Mouse (Mus musculus): ENCODE data around the gene 1300017J02Rik.

Gene 1300017J02Rik

DNA sequence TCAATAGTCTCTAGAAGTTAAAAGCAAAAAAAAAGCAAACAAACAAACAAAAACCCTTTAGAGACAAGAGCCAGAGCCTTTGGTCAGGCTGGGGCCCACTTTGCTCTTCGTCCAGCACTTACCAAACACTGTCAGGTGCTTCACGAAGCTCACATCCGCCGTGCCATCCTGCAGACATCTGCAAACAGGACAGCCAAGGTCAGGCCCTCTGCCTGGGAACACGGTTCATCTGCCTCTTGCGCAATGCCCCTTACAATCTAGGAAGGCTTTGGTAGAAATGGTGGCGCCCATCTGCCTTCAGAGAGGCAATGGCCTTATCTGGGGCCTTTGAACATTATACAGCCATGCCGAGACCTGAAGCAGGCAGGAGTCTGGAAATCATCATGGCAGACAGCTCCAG is 30.1 kb downstream of the 1300017J02Rik start:
- DNase-seq (ENCODE audit: low spot score in 2 of 2), result no peak

DNA sequence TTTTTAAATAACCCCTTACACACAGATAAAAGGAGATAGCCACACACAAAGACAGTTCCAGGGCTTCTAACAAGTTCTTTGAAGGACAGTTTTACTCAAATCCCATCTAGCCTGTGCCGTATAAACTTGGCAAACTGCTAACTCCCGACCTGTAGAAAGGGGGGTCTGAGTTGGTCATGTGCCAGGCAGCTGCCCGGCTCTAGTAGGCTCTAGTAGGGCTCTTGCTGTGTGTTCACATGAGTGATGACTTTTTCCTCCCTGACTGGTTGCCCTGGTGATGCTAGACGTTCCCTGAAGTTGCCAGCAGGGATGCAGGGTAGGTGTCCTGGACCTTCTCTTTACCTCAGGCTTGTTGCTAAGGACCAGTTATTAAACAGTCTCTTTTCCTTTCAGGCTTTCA is 33.8 kb downstream of the 1300017J02Rik start:
- DNase-seq (ENCODE audit: low spot score in 2 of 2), result peak in 1 of 2 experiments; percentile 8

DNA sequence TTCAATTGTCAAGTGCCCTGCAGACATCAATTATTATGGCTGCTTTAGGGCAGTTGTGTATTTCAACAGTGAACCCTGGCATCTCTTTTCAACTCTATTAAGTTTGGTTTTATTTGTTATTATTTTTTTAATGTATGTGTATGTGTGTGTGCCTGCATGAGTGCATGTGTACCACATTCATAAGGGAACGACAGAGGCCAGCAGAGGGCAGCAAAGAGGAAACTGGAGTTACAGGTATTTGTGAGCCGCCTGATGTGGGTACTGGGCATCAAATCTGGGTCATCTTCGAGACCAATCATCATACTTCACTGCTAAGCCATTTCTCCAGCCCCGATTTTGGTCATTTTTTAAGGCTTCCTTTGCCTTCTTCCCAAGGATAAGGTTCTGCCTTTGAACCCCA is 39.1 kb downstream of the 1300017J02Rik start:
- DNase-seq (ENCODE audit: low spot score in 2 of 2), result no peak

DNA sequence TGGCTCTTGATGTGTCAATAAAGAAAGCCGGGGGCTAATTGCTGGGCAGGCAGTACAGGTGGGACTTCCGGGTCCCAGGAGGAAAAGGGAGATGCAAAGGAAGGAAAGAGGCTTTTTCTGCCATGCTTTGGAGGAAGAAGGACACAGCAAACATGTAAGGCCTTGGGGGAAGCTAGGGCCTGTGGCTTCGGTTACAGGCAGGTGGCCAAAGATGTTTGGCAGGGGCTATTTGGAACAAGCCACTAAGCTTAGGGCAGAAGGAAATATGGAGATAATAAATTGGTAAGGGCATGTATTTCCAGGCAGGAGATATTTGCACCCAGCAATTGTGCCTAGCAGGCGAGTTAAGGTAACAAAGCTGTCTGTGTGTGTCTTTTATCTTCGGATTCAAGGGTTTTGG is 52.0 kb downstream of the 1300017J02Rik start:
- peak in 1 of 2 experiments; percentile 58 for DNase-seq (ENCODE audit: low spot score in 2 of 2)

DNA sequence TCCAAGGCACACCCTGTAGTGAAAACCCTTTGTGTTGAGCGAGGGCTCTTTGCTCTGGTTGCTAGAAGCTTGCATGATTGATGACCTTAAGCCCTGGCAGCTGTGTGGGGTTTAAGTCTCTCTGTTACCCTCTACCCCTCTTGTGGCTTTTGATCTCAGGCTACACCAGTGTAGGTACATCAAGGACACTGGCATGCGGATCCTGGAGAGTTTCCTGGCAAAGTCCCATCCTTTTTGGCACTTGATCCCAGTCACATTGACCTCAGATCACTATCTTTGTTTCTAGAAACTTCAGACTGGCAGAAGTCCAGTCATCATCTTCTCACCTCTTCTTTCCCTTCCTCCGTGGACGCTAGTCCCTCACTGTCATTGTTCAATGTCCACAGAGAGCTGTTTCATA is 56.3 kb downstream of the 1300017J02Rik start:
- DNase-seq (ENCODE audit: low spot score in 2 of 2), result no peak

DNA sequence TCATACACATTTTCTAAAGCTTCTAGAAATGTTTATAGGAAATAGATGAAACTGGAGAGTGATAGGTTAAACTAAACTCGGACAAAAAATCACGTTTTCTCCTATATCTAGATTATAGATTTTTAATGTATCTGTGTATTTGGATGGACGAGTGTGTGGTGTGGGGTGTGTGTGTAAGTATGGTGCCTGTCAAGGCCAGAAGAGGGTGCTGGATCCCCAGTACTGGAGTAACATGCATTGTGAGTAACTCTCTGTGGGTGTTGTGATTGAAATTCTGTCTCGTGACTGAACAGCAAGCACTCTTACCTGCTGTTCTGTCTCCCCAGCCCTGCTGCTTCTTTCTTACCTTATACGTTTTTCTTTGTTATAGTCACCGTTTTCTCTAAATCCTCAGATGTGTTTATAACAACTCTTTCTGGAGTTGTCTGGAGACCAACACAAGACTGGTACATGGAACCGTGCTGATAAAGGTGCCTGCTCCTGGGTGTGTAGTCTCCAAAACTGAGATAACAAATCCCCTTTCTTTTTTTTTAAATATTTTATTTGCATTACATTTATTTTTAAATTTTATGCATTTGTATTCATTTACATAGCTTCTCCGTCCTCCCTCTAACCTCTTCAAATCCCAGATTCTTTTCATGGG is 58.2 kb downstream of the 1300017J02Rik start:
- no peak for DNase-seq (ENCODE audit: low spot score in 2 of 2)

DNA sequence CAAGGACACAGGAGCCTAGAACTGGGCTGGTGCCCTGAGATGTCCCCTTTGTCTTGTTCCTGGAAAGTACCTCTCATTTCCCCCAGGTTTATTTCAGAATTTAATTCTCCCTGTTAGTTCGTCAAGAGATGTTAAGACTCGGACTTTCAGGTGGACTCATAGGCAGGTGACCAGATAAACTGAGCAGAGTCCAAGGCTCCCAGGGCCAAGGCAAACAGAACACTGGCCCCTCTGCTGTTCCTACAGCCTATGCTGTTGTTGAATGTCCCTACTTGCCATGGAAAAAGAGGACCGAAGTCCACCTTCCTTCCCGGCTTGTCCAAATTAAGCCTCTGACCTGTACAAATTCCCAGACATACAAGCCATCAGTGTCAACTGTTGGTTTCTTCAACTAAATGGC is 61.2 kb downstream of the 1300017J02Rik start:
- no peak for DNase-seq (ENCODE audit: low spot score in 2 of 2)

DNA sequence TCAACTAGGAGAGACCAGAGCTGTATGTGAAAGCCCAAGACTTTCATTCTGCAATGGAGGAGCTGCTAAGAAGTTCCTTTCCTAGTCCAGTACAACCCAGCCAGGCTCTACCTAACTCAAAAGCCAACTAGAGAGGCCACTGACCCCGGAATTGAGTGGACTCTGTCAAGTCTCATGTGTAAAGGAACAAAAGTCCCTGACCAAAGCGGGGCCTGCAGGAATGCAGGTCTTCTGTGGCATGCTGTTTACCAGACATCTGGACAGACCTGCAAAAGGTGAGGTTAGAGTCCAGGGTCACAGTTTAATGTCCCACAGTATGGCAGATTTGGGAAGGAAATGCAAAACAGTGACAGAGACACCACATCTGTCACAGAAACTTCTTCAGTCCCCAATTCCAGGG is 63.7 kb downstream of the 1300017J02Rik start:
- DNase-seq (ENCODE audit: low spot score in 2 of 2), result no peak

DNA sequence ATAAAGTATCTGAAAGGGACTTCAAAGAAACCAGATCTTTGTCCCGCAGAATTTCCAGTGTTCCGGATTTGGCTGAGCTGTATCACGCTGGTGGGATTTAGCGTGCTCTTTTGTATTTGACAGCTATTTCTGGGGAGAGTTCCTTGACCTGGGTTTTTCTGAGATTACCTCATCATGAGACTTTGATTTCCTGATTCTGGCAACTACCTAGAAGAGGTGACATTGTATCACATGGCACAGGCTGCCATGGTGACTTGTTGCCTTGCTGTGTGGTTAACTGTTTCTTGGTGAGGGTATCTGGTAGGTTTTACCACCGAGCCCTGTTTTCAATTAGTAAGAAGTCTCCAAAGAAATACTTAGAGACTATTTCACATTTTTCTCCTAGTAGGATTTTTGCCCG is 65.4 kb downstream of the 1300017J02Rik start:
- no peak for DNase-seq (ENCODE audit: low spot score in 2 of 2)

DNA sequence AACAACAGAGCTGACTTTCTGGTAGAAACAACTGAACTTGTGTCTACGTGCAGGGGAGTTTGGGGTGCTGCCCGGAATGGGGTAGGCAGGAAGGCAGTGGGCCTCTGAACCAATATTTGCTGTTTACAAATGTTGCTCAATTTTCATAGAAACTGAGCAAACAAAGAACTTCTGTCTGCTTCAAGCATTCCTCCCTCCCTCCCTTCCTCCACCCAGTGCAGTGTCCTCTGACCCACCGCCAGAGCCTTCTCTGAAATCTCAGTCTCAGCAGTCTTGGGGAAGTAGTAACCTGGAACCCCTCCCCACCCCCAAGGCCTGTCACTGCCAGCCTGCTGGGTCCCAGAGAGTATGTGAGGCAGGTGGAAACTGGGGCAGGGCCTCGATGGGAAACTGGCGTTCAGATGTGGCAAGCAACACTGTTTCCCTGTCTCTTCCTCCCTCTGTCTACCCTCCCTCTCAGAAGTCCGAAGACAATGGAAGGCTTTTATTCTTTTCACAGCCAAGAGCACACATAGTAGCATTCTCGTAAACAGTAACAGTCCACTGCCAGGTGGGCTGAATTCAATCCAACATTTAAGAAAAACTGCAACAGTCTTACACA is 70.2 kb downstream of the 1300017J02Rik start:
- DNase-seq (ENCODE audit: low spot score in 2 of 2), result no peak

DNA sequence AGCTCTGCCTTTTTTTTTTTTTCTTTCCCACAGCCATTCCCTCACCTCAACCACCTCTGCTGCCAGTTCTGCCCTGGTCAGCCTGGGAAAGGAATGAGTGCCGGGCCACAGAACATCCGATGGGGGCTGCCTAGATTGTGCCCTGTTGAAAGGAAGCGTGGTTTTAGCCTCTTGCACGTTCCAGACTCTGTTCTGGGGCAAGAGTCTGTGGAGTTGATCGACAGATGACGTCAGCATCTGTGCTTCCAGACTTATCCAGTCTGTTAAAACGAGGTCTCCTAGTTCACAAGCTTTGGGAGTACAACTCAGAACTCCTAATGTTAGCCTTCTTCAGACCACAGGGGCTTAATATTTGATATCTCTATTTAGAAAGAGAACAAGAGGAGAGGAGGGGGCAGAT is 70.8 kb downstream of the 1300017J02Rik start:
- DNase-seq (ENCODE audit: low spot score in 2 of 2), result no peak

DNA sequence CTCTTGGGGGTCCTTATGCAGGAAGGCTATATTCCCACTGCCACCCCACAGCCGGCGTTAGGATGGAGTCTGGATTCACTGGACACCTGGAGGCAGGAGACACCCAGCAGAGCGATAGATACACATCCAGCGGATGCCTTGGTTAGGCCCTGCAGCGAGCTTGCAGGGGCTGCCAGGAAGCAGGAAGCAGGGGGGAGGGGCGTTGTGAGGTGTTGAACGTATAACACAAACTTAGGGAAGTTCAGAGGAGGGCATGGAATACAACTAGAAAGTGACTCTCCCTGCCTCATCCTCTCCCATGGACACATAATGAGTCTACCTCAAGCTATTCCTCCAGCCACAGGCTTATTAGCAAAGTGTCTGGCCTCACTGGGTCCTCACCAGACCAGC is 71.9 kb downstream of the 1300017J02Rik start:
- no peak for DNase-seq (ENCODE audit: low spot score in 2 of 2)

DNA sequence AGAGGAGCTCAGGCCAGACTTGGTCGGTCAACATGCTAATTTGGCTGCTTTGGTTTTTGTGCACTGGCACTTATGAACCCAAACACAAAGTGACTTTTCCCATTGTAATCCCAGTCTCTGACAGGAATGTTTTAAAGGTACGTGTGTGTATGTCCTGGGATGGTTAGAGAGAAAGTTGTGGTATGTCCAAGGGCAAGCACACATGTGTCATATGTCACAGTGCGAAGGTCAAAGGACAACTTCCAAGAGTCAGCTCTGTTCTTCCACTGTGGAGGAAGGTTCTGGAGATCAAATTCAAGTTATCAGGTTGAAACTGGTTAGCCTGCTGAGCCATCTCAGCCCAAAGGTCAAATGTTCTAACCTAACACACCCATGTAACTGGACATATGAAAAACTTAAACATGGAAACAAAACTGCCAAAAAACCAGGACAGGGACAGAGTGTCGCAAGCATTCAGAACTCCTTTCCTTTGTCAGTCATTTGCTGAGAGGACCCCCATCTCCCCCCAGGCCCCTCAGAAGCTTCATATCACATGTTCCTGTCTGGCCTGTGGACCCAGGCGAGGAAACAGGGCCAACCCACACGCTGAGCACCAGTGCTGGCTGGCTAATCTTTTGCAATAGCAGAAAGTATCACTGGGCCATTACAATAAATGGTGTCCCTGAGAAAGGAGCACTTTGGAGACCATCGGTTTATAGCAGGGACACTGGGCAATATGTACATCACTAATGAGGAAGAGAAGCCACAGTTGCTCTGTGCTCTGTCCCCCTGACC is 72.5 kb downstream of the 1300017J02Rik start:
- no peak for DNase-seq (ENCODE audit: low spot score in 2 of 2)

DNA sequence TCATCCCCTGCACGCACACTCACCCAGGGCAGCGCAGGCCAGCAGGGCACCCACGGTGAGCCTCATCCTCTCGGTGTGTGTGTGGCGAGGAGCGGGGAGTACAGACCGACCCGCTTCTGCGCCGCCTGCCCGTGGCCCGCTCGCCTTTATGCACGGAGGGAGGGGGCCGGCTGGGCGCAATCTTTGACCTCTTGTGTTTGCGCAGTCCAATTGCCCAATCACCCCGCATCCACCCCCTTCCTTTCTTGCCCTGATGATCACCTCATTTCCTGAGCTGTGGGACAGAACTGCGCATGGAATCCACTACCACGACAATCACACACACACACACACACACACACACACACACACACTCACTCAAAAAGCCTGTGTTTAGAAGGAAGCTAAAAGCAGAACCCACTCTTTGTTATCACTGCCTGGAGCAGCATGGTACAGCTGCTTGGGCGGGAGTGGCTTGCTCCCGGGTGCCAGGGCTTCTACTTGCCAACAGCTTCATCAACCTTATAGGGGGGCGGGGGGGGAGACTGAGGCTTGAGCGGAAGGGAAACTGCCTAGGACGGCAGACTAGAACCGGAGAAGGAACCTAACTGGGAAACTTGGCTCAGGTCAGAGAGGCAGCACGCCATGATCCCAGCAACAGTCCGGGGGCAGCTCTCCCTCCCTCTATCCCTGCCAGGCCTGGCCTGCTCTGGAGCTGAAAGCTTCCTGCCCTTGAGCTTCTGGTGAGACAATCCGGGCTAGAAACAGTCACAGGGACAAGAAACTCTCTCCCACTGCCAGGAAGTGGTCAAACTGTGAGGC is 74.5 kb downstream of the 1300017J02Rik start, which contains the start of the genes Gm20425 and Trf:
TSS of gene Gm20425 (minus strand) at position 157 of the 801 bp plus-strand sequence.
TSS of gene Trf (minus strand) at position 294 of the 801 bp plus-strand sequence.
- peak in 1 of 2 experiments; percentile 27 for DNase-seq (ENCODE audit: low spot score in 2 of 2)

DNA sequence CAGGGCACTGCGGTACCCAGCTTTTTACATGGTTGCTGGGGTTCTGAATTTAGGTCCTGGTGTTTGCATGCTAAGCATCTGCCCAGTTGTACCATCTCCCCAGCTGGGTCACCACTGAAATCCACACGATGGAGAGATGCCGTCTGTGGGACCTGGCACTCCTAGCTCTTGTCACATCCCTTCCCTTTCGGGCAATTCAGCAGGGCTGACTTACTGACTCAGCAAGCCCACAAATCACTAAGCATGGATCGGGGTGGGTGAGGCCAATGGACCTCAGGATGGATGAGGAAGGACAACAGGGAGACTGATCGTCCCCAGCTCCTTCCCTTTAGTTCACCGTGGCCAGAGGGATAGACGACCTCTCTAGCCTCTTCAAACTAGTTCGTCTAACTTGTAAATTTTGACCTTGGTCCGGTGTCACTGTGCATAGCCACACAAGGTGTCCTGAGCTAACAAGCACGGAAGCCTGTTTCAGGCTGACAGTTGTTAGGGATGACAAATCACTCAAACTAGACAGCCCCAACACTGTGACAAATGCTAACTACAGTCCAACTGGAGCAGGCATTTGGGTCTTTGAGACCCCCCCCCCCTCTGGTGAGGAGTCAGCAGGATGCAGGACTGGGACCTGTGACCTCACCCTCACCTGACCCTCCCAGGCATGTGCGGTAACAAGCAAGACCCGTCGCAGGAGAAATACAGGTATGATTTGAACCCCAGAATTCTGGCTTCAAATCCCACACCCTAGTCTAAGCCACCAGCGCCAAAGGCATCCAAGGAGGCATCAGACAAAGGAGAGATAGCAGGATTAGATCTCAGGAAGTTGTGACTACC is 75.6 kb downstream of the 1300017J02Rik start:
- DNase-seq (ENCODE audit: low spot score in 2 of 2), result no peak

DNA sequence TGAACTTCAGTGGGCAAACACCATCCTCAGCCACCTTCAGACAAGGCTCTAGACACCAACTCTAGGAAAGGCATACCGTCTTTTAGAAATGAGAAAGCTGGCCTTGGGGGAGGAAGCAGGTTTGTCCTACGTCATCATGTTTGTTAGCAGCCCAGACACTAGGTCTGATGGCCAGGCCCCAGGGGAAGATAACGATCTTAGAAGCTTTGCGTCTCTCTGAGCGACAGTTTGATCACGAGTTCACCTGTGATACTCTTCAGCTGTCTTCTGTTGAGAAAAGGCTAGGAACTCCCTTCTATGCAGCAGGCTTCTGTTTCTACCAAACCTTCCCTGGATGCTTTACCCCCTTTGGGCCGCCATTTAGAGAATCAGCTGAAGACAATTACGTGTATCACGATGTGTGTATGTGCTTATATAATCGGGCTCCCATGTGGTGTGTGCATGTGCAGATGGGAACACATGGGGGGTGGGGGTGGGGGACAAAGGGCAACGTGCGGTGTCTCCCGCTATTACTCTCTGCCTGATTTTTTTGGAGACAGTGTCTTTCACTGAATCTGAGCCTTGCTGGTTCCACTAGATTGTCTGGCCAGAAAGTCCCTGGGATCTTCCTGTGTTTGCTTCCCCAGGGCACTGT is 76.4 kb downstream of the 1300017J02Rik start:
- DNase-seq (ENCODE audit: low spot score in 2 of 2), result no peak

DNA sequence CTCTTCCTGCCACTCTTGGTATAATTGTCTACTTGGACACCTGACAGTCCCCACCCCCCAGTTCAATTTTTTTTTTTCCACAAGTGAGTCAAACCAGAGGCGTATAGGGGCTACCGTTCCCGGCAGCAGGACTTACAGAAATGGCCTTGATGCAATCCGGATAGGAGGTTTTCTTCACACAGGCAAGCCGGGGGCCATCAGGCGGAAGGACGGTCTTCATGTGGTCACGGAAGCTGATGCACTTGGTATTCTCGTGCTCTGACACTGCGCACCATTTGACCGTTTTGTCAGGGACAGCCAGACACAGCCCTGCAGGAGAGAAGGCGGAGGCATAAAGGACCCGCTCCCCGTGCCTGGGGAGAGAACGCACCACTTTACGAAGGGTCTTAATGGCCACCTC is 77.1 kb downstream of the 1300017J02Rik start:
- DNase-seq (ENCODE audit: low spot score in 2 of 2), result no peak

DNA sequence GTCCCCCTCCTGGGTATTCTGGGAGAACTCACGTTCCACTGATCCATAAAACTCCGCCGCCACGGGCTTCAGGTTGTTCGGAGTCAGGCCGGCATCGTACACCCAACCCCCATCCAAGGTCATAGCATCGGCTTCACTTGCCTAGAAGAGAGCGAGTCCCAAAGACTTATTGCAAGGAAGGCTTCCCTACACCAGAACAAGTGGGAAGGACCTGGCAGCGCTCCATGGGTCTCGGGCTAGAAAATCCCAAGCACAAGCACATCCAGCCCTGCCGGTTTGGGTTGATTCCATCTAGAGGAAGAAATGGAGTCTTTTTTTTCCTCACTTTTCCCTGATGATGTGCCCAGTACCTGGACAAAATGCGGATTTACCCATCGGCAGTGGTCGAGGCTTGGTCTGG is 78.1 kb downstream of the 1300017J02Rik start:
- no peak for DNase-seq (ENCODE audit: low spot score in 2 of 2)

DNA sequence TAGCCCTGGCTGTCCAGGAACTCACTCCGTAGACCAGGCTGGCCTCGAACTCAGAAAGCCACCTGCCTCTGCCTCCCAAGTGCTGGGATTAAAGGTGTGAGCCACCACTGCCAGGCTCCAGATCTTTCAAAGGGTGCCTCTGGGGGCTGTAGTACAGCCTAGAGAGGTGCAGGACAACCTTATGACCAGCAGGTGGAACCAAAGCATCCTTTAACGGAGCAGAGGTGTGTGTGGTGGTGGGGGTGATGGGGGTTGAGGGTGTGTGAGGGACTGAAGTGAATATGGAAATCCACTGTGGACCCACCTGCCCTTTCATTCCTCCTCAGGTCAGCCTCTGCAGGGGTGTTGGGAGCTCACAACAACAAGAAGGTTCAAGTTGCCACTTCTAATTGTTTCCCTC is 79.4 kb downstream of the 1300017J02Rik start:
- peak in 1 of 2 experiments; percentile 13 for DNase-seq (ENCODE audit: low spot score in 2 of 2)

DNA sequence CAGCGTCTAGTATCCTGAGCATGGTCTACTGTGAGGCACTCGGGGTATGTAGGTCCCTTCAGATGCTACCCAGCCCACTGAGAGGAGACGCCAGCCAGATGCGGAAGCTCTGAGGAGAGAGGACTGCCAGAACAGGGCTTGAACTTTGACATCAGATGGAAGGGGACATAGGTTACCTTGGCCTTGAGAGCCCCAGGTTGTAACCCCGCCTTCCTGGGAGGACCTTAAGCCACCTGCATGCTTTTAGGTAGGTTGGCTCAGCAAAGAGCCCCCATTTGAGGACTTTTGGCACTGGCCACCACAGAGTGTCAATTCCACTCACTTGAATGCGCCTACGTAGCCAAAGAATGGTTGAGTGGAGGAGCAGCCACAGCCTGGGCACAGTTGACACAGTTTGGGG is 80.2 kb downstream of the 1300017J02Rik start:
- no peak for DNase-seq (ENCODE audit: low spot score in 2 of 2)

DNA sequence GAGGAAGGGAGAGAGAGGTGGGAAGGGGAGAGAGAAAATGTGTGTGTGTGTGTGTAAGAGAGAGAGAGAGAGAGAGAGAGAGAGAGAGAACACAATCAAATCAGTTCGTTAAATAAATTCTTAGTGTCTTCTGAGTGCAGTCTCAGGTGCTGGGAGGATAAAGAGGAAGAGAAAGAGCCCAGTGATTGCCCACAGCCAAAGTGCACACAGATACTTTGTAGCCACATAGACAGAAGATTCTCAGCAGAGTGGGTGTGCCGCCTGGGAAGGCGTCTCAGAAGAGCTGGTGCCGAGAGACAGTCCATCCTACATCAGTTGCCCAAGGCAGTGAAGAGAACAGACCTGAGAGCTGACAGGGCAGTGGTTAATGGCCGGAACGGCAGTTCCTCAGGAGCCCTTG is 90.6 kb downstream of the 1300017J02Rik start:
- no peak for DNase-seq (ENCODE audit: low spot score in 2 of 2)
